Mouse (Mus musculus) heart, postnatal 14 days (tissue): Measurements from ENCODE around the gene Mical2. TPM values are rescaled to one million over a fixed set of nuclear protein-coding genes. Genes with fewer than 3 reads are reported as not detected.

Source experiments
- DNase-seq, 2 experiments: peaks; one replicate each; pipeline ENCODE4 v3.0.0; 2021 to 2022
- intact Hi-C: fragments of 180-260 bp; cut with DNase I; formaldehyde crosslinking; loops from one replicate; pipeline ENCODE4 v1.15.1; 2025
- long read RNA-seq, 2 experiments: library from polyadenylated mRNA; stranded (forward); transcript quantifications; one replicate each; pipeline ENCODE4 v2.0.0; 2021
- total RNA-seq, 2 experiments: library from RNA; stranded (reverse); gene quantifications; 2 replicates each; pipeline ENCODE4 v1.2.3; 2021

Mical2 gene
- total RNA-seq: 100 to 1,000 TPM; 105 to 127 TPM
- long read RNA-seq, experiment 1, partial matches to known transcripts: 7 of 39 reads
- long read RNA-seq, experiment 1, other reads (novel, unspliced or antisense): 30 of 39 reads
- long read RNA-seq, experiment 2, full-length matches to known transcripts: 4 of 31 reads
- long read RNA-seq, experiment 2, partial matches to known transcripts: 6 of 31 reads
- long read RNA-seq, experiment 2, other reads (novel, unspliced or antisense): 21 of 31 reads

DNA sequence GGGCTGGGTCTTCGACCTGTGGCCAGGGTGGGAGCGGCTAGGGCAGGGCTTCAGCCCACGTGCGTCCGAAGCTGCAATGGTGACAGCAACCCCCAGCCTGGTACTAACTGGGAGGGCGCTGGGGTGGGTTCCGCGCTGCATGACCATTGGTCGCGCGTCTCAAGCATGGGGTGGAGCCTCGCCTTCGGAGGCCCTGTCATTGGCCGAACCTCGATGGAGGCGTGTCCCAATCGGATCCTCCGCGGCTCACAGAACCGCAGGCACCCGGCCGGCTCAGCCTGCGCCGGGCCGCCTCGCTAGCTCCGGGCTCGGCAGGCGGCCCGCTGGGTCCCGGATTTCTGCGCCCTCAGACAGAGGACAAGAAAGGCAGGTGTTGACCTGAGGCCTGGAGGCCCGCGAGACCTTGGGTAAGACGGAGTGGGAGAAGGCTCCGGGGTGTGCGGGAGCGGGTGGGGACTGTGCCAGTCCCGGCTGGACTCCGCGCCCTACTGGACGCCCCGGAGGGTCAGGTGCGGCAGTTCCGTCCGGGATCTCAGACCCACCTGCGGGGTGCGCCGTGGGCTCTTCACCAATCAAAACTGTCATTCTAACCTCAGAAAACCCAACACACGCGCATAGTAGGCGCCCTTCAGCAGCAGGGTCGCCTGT is at the start of gene Mical2:
Mical2 (plus strand) TSS at position 242 of the 648 bp plus-strand sequence.
- peak; percentile 93 to 94 for DNase-seq
- intact Hi-C loops: no loop called here

DNA sequence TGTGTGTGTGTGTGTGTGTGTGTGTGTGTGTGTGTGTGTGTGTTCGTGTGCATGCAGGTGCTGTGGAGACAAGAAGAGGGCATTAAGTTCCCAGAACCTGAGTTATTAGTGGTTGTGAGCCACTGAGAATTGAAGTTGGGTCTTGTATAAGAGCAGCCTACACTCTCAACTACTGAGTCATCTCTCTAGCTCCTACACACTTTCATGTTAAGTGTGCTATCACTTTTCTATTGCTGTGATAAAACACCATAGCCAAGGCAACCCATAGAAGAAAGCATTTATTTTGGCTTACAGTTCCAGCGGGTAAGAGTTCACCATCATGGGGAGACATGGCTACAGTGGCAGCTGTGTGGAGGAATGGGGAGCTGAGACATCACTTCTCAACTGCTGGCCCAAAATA is 49.0 kb upstream of the Mical2 start:
- intact Hi-C loops: no loop called here
- no peak for DNase-seq

DNA sequence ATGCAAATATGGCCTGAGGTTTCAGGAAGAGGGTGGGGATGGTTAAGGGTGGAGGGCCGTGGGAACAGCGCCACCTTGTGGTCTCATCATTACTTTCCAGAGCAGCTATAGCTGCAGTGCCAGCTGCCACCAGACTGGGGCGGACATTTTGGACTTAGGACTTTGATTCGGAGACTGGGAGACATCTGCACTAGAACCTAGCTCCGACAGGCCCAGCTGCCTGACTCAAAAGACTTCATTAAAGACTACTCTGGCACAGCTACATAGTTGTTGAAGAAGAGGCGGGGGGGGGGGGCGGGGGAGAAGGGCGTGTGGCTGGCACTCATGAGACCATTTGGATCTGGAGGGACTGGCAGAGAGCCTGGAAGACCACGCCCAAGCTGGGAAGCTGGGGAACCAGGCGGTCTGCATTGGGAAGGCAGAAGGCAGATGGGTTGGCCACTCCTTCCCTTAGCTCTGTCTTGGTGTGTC is 45.4 kb upstream of the Mical2 start:
- intact Hi-C loops: loop anchor here (1.0 kb wide), 1 partner anchor 95 kb away; no protein-coding TSS in a partner anchor
- peak; percentile 84 to 88 for DNase-seq

DNA sequence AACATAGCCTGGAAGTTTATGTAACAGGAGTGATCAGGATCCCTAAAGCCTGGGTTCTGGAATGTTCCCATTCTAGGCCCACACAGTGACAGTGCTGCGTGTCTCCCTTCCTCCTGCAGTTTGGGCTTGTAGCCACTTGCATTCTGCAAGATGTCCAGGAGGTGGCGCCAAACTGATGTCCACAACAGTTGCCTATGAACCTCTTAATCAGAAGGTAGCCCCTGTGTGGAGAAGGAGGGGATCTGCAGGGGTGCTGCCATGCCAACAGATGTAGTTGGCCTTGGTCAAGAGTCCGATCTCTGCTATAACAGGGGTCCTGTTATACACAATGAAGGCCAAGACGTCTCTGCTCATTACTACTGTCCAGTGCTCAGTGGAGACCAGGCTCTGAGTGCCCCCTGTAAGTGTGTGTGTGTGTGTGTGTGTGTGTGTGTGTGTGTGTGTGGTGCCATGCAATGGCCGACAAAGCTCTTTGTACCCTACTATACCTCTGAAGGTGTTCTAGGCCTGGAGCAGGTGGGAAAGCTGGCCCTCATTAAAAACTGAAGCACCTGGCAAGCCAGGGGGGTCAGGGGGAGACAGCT is 42.3 kb upstream of the Mical2 start:
- peak; percentile 89 to 94 for DNase-seq
- intact Hi-C loops: loop anchor here (1.0 to 2.0 kb wide), 2 partner anchors 145 to 186 kb away; no protein-coding TSS in a partner anchor

DNA sequence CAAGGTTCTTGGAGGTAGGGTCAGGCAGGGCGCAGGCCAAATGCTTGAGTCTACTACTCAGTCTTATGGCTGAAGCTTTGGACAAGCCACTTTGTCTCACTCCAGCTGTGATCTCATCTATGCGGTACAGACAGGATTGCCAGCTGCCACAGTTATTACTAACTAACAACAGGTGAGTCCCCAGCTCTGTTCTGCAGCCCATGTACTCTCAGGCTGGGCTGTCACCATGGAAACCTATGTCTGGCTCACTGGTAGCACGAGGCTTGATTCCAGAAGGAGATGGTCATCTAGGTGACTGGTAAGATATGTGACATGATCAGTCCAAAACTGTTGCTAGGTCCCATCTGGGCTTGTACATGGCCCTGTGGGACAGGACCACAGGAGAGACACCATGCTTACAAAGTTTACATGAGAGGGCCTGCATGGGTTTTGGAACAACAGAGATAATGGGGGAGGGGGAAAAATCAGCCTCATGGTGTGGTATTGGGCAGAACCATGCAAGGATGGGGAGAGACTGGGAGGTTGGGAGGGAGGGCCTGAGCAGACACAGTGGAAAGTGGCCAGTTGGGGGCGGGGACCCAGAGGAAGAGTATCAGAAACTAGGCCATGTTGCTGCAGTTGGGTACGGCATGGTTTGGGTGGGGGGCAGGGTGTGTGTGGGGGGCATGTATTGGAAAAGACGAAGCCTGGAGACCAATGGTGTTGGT is 41.0 kb upstream of the Mical2 start:
- DNase-seq: no peak
- intact Hi-C loops: no loop called here

DNA sequence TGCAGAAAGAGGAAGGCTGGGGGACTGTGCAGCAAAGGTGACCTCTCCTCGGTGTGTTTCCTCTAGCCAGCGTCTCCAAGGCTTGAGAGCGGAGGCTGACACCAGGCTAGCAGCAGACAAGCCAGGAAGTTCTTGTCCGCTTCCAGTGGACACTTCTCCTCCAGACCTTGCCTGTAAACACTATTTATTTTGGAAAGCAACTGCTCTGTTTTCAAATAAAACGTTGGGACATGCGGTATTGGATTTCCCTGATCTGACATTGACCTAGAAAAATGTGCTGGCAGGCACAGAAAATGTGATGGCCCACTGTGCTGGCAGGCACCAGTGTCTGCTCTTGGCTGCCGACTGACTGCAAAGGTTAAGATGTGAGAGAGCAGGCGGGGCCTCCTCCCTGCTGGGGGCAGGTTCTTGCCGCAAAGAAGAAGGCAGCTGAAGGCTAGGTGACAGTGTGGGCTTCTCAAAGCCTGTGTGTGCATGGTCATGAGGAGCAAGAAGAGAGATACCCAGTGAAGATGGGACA is 40.4 kb upstream of the Mical2 start:
- intact Hi-C loops: no loop called here

DNA sequence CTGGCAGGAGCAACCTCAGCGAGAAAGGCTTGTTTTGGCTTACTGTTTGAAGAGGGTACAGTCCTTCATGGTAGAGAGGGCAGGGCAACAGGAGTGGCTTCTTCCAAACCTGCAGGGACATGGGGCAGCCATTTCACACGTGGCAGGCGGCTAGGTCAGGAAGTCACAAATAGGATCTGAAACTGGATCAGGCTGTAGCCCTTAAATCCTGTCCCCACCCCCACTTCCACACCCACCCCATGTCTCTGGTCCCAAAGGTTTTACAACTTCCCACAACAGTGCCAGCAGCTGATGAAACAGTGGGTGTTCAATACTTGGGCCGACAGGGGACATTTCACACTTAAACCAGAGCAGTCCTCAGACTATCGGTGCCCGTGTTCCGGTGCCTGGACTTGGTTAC is 38.8 kb upstream of the Mical2 start:
- intact Hi-C loops: no loop called here
- DNase-seq: no peak

More for the DNA sequence above, 40.4 kb upstream of the Mical2 start:
- peak in 1 of 2 experiments; percentile 39 for DNase-seq

DNA sequence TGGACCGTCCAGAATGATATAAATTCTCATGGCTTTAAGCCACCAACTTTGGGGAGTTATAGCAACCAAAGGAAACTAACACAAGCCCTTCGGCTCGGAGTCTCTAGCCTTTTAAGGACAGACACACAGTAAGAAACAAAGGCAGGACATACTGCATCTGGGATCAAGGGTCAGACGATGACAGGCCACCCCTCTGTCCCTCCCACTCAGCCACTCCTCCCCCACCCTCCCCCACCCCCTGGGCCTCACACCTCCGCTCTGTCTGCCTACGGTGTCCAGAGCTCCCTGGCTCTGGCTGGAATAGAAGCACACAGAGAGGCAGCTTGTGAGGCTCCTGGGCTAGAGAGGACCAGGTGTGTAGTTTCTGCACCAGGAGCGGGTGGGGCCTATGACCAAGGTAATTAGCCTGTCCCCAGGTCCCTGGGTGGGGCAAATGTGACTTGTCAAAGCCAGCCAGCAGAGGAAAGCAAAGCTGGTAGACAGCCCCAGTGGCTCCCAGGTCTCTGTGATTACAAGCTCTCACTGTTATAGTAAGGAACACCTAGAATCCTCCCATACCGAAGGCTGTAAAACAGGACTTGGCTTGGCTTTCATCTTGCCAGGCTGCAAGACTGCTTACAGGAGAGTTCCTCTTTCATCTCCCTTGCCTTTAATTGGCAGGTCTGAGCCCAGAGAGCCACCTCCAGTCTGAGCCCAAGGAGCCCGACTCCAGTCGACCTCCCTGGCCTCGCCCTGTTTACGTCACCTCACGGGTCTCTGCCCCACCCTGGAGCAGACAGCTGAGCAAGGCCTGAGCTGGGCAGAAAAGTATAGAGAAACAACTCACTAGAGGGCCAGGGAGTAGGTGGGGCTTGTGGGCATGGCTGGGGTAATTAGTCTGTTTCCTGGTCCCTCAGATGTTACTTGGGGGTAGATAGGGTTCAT is 37.9 kb upstream of the Mical2 start:
- intact Hi-C loops: no loop called here
- DNase-seq: no peak

DNA sequence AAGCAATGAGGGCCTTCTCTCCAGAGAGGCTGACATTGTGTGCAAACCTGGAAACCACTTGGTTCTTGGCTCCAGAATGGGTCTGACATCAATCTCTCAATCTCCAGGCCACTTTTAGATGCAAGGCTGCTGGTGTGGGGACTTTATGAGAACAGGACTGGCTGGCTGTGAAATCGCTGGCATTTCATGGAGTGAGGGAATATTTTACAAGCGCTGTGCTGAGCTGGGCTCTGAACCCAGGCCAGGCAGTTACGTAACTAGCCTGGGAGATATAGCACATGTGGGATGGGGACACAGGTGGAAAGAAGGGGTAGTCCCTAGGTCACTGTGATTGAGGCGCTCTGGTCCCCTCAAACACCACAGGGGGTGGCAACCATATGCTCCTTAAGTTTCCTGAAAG is 33.4 kb upstream of the Mical2 start:
- peak; percentile 37 to 42 for DNase-seq
- intact Hi-C loops: no loop called here

DNA sequence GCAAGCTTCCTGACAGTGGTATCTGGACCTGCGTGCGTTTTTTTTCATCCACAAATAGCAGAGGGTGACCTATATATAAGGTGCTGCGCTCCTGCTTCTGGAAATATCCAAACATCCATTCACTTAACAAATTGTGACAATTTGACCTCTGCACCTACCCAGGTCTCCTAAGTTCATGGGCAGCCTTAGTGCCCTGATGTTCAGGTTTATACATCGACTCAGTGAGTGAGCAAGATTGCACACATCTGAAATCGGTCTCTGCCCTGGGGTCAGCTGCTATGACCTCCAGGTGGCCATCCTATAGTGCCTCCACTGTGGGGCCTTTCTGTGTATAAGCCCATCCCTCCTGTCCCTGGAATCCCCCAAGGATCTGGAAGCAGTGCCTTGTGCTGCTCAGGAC is 32.9 kb upstream of the Mical2 start:
- intact Hi-C loops: no loop called here

DNA sequence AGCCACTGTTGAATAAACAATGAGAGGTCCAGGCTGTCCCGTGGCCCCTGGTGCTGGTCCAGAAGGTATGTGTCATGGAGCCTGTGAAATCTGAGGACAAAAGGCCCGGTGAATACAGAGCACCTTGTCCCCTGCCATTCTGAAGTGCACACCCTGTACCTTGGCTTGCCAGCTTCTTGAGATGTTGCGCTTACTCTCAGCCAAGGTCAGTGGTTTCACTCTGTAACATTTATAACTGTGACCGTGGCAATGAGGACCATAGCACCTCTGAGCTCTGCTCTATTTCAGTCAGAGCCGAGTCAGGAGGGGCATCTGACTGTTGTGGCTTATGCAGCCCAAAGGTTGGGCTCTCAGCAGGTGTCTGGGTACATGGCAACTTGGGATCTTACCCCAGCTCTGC is 31.4 kb upstream of the Mical2 start:
- no peak for DNase-seq
- intact Hi-C loops: no loop called here

More for the DNA sequence above, 32.9 kb upstream of the Mical2 start:
- no peak for DNase-seq

DNA sequence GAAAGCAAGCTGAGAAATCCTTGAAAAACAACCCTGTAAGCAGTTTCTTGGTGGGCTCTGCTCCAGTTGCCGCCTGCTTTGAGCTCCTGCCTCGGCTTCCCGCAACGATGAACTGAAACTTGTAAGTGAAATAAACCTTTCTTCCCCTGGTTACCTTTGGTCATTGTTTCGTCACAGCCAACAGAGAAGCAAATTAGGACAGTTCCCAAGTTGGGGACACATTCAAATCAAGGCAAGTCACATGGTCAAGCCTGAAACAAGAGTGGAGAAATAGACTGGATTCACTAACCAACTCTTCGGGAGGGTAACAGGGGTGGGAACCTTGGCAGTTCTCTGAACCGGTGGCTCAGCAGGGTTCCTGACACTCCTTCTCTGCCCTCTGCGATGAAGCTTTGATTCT is 28.2 kb upstream of the Mical2 start:
- intact Hi-C loops: no loop called here

DNA sequence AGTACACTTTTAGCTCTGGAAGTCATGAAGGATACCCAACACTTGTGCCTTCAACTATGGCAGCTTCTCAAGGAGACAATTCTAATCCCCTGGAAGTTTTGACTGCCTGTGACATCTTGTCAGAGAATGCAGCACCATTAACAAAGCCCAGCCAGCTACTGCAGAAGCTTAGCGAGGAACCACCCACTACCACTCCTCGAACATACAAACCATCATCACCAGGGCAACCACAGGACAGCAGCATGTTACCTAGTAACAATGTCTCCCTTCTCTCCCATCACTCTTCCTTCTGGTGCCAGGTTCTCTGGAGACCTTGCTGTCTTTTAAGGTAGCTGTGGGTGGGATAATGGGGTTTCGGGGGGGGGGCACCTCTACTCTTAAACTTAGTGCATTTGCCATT is 26.3 kb upstream of the Mical2 start:
- intact Hi-C loops: no loop called here
- DNase-seq: no peak

More for the DNA sequence above, 28.2 kb upstream of the Mical2 start:
- DNase-seq: no peak

DNA sequence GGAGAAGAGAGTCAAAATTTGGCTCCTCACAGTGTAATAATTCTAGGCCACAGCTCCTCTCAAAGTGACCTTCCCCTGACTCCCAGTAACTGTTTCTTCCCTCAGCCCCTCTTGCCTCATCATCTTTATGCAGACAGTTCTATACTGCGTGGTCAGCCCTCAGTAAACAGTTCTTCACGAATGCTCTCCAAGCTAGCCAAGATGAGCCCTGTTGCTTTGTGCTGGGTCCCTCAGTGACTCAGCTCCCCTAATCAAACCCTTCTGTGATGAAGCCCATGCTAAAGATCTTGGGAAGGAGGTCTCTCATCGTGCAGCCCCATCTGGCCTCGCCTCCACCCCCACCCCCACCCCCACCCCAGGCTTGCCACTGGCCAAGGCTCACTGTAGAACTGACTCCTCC is 24.9 kb upstream of the Mical2 start:
- DNase-seq: no peak
- intact Hi-C loops: no loop called here

DNA sequence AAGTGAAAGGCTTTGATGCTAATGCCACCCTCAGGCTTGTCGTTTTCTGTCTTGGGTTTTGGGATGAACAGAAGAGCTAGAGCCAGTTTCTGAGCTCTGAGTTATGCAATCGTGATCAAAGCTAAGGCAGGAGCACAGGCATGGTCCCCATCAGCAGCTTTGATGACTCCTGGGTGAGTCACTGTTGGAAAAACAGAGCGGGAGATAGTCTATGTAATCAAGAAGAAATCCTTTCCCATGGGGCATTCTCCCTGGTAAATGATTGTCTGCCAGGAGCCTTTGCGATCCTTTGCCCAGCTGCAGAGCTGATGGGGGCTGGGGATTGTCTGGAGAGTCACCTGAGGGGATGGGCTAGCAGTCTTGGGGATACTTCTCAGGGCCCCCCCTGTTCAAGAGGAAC is 23.5 kb upstream of the Mical2 start:
- intact Hi-C loops: no loop called here
- no peak for DNase-seq

DNA sequence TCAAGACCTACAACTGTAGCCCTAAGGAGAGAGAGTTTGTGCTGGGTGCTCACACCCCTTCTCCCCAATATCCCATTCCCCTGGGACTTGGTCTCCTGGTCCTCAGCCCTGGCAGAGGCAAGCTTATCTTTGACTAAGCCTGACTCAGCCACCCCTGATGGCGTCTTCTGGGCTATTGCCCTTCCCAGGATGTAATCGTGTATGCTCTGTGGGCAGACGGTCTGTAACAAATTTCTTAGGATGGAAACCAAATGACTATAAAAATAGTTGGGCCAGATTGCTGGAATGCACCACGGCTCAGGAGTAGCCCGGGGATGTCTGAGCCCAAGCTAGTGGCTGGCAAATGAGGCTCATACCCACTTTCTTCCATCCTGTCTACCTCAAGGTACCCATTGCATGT is 22.8 kb upstream of the Mical2 start:
- DNase-seq: no peak
- intact Hi-C loops: no loop called here

DNA sequence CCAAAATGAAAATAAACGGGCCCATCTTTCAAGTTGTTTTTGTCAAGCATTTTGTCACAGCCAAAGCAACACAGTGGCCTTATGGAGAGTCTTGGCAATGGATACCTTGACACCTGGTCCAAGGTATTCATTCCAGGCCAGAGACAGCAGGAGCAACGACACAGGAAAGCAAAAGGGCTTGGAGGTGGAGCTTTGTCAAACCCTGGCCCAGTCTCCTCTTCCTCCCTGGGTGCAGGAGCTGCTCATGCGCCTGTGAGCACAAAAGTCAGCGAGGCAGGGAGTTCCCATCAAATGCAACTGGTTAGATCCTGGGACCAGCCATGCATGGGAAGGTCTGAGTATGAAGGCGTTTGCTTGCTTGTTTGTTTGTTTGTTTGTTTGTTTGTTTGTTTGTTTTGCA is 21.7 kb upstream of the Mical2 start:
- DNase-seq: no peak
- intact Hi-C loops: no loop called here

DNA sequence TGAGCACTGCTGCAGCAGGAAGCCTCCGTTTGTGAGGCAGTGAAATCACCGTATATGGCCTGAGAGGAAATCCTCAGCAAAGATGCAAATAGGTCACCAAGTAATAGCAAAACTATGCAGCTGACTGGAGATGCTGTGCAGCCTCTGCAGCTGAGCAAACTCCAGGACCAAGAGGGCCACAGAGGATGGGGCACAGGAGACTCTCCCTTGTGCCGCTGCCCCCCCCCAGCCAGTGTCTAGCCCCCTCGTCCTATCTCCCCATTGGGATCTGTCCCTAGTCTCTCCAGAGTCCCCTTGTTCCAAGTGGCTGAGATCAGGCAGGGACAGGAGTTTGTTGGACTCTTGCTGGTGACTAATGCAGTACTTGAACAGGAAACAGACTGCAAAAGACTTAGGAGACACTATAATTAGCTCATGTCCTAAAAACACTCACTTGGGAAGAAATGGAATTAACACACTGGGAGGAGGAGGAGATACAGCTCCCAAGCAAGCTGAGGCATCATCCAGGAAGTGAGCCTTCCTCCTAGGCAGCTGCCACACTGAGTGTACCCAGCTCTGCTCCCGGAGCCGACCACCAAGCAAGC is 21.2 kb upstream of the Mical2 start:
- intact Hi-C loops: no loop called here

DNA sequence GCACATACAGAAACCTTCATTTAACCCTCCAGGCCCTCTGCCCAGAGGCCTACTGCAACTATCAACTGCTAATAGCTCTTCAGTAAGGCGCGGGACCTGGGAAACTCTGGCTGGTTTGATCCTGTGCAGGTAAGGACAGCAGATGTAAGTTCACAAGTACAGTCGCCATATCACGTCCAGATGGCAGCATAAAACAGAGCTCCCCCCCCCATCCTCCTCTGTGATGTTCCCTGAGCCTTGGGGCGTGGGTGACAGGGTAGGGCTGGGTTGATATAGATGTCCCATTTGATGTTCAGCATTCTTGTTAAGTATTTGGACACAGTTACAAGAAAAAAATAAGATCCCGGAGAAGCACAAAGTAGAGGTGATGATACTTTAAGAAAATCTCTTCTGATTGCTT is 20.1 kb upstream of the Mical2 start:
- DNase-seq: no peak
- intact Hi-C loops: no loop called here

More for the DNA sequence above, 21.2 kb upstream of the Mical2 start:
- DNase-seq: no peak
